Mouse (Mus musculus) spleen, adult 18-20 months (tissue): ENCODE data around the gene Fndc9.

Experiments
- DNase-seq, 2 experiments: peaks; one replicate each; pipeline ENCODE4 v3.0.0; 2022; ENCODE audit warnings: mixed read lengths in 2 of 2

The Fndc9 gene

GRCm38 (mm10) chr11:46236976-46237375, 1.6 kb downstream of the Fndc9 start:
- DNase-seq, result peak; percentile 46 to 82

DNA sequence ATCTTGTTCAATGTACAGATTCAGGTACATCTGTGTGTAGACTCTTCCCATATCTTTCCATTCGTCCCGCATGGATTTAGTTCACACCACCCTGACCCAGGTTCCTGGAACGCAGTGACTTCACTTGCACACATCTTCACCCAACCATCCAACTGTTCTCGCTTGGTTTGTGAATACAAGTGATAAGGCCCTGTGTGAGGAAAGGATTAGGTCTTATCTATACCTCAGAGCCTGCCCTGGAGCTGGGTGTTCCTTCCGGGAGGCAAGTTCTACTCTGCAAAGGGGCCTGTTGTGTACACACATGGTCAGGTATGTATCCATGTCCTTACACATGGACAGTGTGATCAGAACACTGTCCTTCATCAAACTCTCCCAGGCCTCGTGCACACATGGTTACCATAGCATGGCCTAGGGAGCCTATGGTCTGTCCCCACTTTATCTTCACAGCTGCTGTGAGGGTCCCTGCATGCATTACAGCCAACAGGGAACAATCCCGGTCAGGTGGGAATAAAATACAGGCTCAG, 5.9 kb downstream of the Fndc9 start:
- no peak for DNase-seq

DNA sequence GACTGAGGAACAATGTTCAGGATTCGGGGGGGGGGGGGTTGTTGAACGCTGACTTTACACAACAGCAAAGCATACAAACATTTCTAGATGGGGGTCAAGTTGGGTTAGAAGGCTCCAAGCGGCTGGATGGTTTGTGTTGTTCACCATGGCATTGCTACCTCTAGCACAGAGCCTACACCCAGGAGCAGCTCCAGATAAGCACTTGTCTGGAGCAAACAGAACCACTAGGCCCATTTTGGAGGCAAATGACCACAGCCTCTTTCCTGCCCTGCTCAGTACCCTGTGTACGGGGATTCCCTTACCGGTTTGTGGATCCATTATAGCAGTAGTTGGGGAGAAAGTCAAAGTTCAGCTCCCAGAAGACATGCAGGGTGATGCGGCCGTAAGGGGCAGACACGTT, 6.7 kb downstream of the Fndc9 start:
- DNase-seq, result no peak

DNA sequence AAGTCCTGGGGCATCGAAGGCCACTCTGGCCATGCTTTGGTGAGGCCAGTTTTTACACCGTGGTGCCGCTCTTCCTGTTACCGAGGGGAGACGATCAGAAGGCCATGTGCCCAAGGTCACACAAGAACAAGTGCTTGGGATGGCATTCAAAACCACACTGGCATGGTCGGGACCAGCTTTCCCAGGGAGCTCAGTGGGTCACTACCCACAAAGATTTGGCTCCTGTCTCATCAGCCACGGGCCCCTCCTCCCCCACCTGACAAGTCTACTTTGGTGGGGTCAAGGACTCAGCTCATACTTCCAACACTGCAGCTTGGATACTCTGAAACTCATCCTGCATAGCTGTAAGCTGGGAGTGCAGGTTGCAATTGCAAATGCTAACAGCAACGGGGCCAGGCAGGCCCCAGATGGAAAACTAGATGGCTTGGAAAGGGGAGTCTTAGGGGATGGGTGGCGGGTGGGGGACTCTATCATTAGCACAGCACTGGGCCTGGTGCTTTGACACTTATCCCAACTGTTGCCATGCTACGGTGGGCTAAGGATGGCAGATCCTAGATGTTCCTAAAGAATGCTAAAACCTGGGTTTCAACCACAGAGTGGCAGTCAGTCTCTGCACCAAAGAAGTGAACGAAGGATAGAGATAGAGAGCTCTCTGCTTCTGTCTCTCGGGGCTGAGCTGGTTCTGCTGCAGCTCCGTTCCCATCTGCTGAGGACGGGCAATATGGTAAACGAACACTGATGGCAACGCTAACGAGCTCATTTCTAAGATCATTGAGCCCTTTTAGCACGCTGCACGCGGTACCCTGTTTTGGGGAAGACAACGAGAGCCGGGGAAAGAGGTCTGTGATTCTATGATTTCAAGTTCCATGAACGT, 9.6 kb downstream of the Fndc9 start:
- DNase-seq, result no peak

GRCm38 (mm10) chr11:46245926-46246325, 10.6 kb downstream of the Fndc9 start:
- no peak for DNase-seq

DNA sequence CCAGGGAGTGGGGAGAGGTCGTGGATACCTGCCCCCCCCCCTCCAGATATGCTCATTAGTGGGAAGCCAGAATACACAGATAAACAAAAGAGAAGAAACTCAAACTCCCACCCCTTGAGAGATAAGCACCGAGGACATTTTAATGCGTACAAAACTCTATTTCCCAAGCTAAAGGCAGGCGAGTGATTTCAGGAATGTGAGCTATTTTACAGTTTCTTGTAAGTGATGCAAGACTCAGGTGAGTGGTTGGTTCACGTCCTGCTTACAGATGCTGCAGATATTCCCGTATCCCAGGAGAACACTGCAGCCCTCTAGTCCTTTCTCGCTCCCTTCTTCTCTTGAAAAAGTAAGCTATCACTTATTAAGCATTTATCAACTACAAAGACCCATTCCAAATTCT, 11.1 kb downstream of the Fndc9 start:
- DNase-seq, result no peak

GRCm38 (mm10) chr11:46248352-46248751, 13.0 kb downstream of the Fndc9 start:
- DNase-seq, result no peak

- DNase-seq, result peak; percentile 35 to 69
Measured at GRCm38 (mm10) chr11:46251994-46252393, 16.7 kb downstream of the Fndc9 start.

DNA sequence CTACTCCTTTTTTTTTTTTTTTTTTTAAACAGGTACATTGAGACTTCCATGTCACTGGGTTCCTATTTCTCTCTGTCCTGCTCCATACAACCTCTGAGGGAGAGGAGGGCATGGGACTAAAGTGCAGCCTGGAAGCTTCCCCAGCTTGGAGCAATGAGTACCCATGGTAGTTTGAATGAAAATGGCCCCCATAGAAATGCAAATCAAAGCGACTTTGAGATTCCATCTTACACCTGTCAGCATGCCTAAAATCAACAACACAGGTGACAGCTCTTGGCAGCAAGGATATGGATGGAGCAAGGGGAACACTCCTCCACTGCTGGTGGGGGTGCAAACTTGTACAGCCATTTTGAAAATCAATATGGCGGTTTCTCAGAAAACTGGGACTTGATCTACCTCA, 20.0 kb downstream of the Fndc9 start:
- no peak for DNase-seq

GRCm38 (mm10) chr11:46258207-46258606, 22.9 kb downstream of the Fndc9 start:
- no peak for DNase-seq

- DNase-seq, result no peak
Measured at GRCm38 (mm10) chr11:46258749-46259148, 23.4 kb downstream of the Fndc9 start.

GRCm38 (mm10) chr11:46262854-46263253, 27.5 kb downstream of the Fndc9 start:
- DNase-seq, result no peak

- no peak for DNase-seq
Measured at GRCm38 (mm10) chr11:46263291-46263690, 28.0 kb downstream of the Fndc9 start.

- DNase-seq, result no peak
Measured at GRCm38 (mm10) chr11:46264584-46264983, 29.3 kb downstream of the Fndc9 start.

GRCm38 (mm10) chr11:46265031-46265786, 29.9 kb downstream of the Fndc9 start:
- DNase-seq, result no peak

- peak; percentile 33 to 78 for DNase-seq
Measured at GRCm38 (mm10) chr11:46268991-46269390, 33.7 kb downstream of the Fndc9 start.

GRCm38 (mm10) chr11:46269391-46269790, 34.1 kb downstream of the Fndc9 start:
- no peak for DNase-seq

GRCm38 (mm10) chr11:46269893-46270292, 34.6 kb downstream of the Fndc9 start:
- DNase-seq, result no peak

GRCm38 (mm10) chr11:46272058-46272681, 36.8 kb downstream of the Fndc9 start:
- no peak for DNase-seq

DNA sequence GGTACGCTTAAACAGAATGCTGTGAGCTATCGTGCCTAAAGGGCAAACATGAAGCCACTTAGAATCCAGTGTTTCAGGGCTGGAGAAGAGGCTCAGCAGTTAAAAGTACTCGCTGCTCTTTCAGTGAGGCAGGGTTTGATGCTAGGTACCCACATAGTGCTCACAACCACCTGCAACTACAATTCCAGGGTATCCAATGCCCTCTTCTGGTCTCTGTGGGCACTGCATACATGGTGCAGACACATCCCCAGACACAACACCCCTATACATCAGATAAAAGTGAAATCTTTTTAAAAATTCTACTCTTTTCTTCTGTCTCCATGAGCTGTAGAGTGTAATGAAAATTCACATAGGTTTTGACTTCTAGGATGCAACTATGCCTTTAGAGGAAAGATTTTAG, 38.6 kb downstream of the Fndc9 start:
- no peak for DNase-seq

DNA sequence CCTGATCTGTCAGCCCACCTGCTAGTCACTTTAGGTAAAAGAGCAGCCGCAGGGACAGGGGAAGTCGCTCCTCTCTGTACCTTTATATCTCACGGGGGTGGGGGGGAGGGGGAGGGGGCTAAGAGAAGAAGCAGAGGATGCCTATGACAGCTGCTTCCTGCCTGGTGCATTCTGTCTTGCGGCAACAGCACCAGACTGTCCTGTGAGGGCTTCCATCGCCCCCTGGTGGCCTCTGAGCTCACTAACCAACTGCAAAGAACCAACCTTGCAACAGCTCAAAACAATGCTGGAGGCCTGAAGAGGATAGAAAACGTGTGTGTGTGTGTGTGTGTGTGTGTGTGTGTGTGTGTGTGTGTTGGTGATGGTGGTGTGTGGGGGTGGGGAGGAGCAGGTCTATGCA, 40.0 kb downstream of the Fndc9 start:
- peak; percentile 73 to 86 for DNase-seq

GRCm38 (mm10) chr11:46276168-46276567, 40.8 kb downstream of the Fndc9 start:
- no peak for DNase-seq

GRCm38 (mm10) chr11:46276778-46277177, 41.4 kb downstream of the Fndc9 start:
- peak in 1 of 2 experiments; percentile 42 for DNase-seq
